Mouse (Mus musculus): ENCODE measurements around the gene Bin2.
A peak's percentile ranks its signal among the peaks of the same experiment; 100 is the strongest.

Gene Bin2

GRCm38 (mm10) chr15:100669337-100669736, at the start of gene Bin2:
Bin2 (minus strand) TSS chr15:100669553.
- no peak for DNase-seq (ENCODE audit: low spot score)

GRCm38 (mm10) chr15:100718572-100718971, 49.2 kb upstream of the Bin2 start:
- DNase-seq (ENCODE audit: low spot score): no peak

GRCm38 (mm10) chr15:100717933-100718332, 48.6 kb upstream of the Bin2 start:
- no peak for DNase-seq (ENCODE audit: low spot score)

- no peak for DNase-seq (ENCODE audit: low spot score)
Observed at GRCm38 (mm10) chr15:100715399-100715993, 46.1 kb upstream of the Bin2 start.

GRCm38 (mm10) chr15:100714470-100714869, 45.1 kb upstream of the Bin2 start:
- no peak for DNase-seq (ENCODE audit: low spot score)

GRCm38 (mm10) chr15:100710838-100711237, 41.5 kb upstream of the Bin2 start:
- DNase-seq (ENCODE audit: low spot score): no peak

- no peak for DNase-seq (ENCODE audit: low spot score)
Observed at GRCm38 (mm10) chr15:100708433-100709078, 39.2 kb upstream of the Bin2 start.

- DNase-seq (ENCODE audit: low spot score): no peak
Observed at GRCm38 (mm10) chr15:100706226-100706625, 36.9 kb upstream of the Bin2 start.

- DNase-seq (ENCODE audit: low spot score): no peak
Observed at GRCm38 (mm10) chr15:100705376-100705775, 36.0 kb upstream of the Bin2 start.

GRCm38 (mm10) chr15:100703913-100704312, 34.6 kb upstream of the Bin2 start:
- DNase-seq (ENCODE audit: low spot score): no peak

GRCm38 (mm10) chr15:100701856-100702255, 32.5 kb upstream of the Bin2 start:
- no peak for DNase-seq (ENCODE audit: low spot score)

GRCm38 (mm10) chr15:100701108-100701507, 31.8 kb upstream of the Bin2 start:
- no peak for DNase-seq (ENCODE audit: low spot score)

- no peak for DNase-seq (ENCODE audit: low spot score)
Observed at GRCm38 (mm10) chr15:100700424-100700823, 31.1 kb upstream of the Bin2 start.

GRCm38 (mm10) chr15:100699386-100699785, 30.0 kb upstream of the Bin2 start:
- DNase-seq (ENCODE audit: low spot score): no peak

GRCm38 (mm10) chr15:100698078-100698477, 28.7 kb upstream of the Bin2 start:
- DNase-seq (ENCODE audit: low spot score): no peak

- no peak for DNase-seq (ENCODE audit: low spot score)
Observed at GRCm38 (mm10) chr15:100694406-100694805, 25.1 kb upstream of the Bin2 start.

GRCm38 (mm10) chr15:100691990-100692389, 22.6 kb upstream of the Bin2 start:
- no peak for DNase-seq (ENCODE audit: low spot score)

- peak; percentile 61 for DNase-seq (ENCODE audit: low spot score)
Observed at GRCm38 (mm10) chr15:100687430-100687971, 18.1 kb upstream of the Bin2 start, which contains the start of gene Cela1. Cela1 (minus strand) TSS chr15:100687921.

- DNase-seq (ENCODE audit: low spot score): peak; percentile 81
Observed at GRCm38 (mm10) chr15:100686989-100687388, 17.6 kb upstream of the Bin2 start.

- peak; percentile 60 for DNase-seq (ENCODE audit: low spot score)
Observed at GRCm38 (mm10) chr15:100686434-100686833, 17.1 kb upstream of the Bin2 start.

- peak; percentile 26 for DNase-seq (ENCODE audit: low spot score)
Observed at GRCm38 (mm10) chr15:100685849-100686248, 16.5 kb upstream of the Bin2 start.

- peak; percentile 13 for DNase-seq (ENCODE audit: low spot score)
Observed at GRCm38 (mm10) chr15:100685255-100685654, 15.9 kb upstream of the Bin2 start.

GRCm38 (mm10) chr15:100684450-100684849, 15.1 kb upstream of the Bin2 start:
- no peak for DNase-seq (ENCODE audit: low spot score)
